Mouse (Mus musculus): Measurements from ENCODE around the gene Ms4a4b. TPM values are rescaled to one million over a fixed set of nuclear protein-coding genes. Genes with fewer than 3 reads are reported as not detected.
"Not testable (repeated sequence)": the region's sequence is repeated elsewhere in the genome, so short reads cannot be mapped to it uniquely, and the experiment has no call there.

Ms4a4b gene
- total and polyA plus RNA-seq, 2 experiments: 0.65 to 1.9 TPM

GRCm38 (mm10) chr19:11491406-11492189, 48.2 kb downstream of the Ms4a4b start:
- no peak for TF ChIP-seq CTCF (IDR thresholded peaks at IDR 0.05; ENCODE audit: low read depth, low read length)
- no peak for TF ChIP-seq POLR2A (IDR thresholded peaks at IDR 0.05; ENCODE audit: extremely low read depth, insufficient read depth, low read length)
- H3K79me2 ChIP-seq (ENCODE audit: control insufficient read depth, insufficient read depth, low read length): no peaks in the 10 kb centered on the region
- no peak overlapping the region for H3K27ac ChIP-seq (replicated peaks; ENCODE audit: insufficient read depth, low read depth, low read length)
- DNase-seq (ENCODE audit: extremely low read depth, low read depth, low spot score): no peak
- H3K4me1 ChIP-seq (ENCODE audit: control insufficient read depth, insufficient read depth, low read length): no peaks in the 10 kb centered on the region
- H3K9ac ChIP-seq (ENCODE audit: low read depth, low read length): no peak overlapping the region
- no peaks in the 10 kb centered on the region for H3K27me3 ChIP-seq (ENCODE audit: control insufficient read depth, insufficient read depth, low read length)
- H3K36me3 ChIP-seq (ENCODE audit: control insufficient read depth, insufficient read depth, low read length): no peaks in the 10 kb centered on the region
- H3K4me3 ChIP-seq (ENCODE audit: insufficient read depth, low read depth, low read length): no peak overlapping the region
- 75% methylated on average over 4 of the region's 4 CpGs for WGBS

- H3K4me1 ChIP-seq (ENCODE audit: control insufficient read depth, insufficient read depth, low read length): no peaks in the 10 kb centered on the region
- no peaks in the 10 kb centered on the region for H3K79me2 ChIP-seq (ENCODE audit: control insufficient read depth, insufficient read depth, low read length)
- no peak for TF ChIP-seq CTCF (IDR thresholded peaks at IDR 0.05; ENCODE audit: low read depth, low read length)
- no peak for TF ChIP-seq POLR2A (IDR thresholded peaks at IDR 0.05; ENCODE audit: extremely low read depth, insufficient read depth, low read length)
- no peaks in the 10 kb centered on the region for H3K36me3 ChIP-seq (ENCODE audit: control insufficient read depth, insufficient read depth, low read length)
- WGBS: 86% methylated on average over 1 of the region's 1 CpGs
- H3K9ac ChIP-seq (ENCODE audit: low read depth, low read length): no peak overlapping the region
- H3K27ac ChIP-seq (replicated peaks; ENCODE audit: insufficient read depth, low read depth, low read length): no peak overlapping the region
- no peak for DNase-seq (ENCODE audit: extremely low read depth, low read depth, low spot score)
- H3K4me3 ChIP-seq (ENCODE audit: insufficient read depth, low read depth, low read length): no peak overlapping the region
- no peaks in the 10 kb centered on the region for H3K27me3 ChIP-seq (ENCODE audit: control insufficient read depth, insufficient read depth, low read length)
These were observed 49.3 kb downstream of the Ms4a4b start for GRCm38 (mm10) chr19:11492671-11493070.

- TF ChIP-seq CTCF (IDR thresholded peaks at IDR 0.05; ENCODE audit: low read depth, low read length) (no peak), POLR2A (IDR thresholded peaks at IDR 0.05; ENCODE audit: extremely low read depth, insufficient read depth, low read length) (no peak)
- 85% methylated on average over 3 of the region's 3 CpGs for WGBS
- DNase-seq (ENCODE audit: extremely low read depth, low read depth, low spot score): no peak
These were observed 51.2 kb downstream of the Ms4a4b start for GRCm38 (mm10) chr19:11494519-11494918.

GRCm38 (mm10) chr19:11496361-11496760, 53.0 kb downstream of the Ms4a4b start:
- no peaks in the 10 kb centered on the region for H3K27me3 ChIP-seq (ENCODE audit: control insufficient read depth, insufficient read depth, low read length)
- H3K36me3 ChIP-seq (ENCODE audit: control insufficient read depth, insufficient read depth, low read length): no peaks in the 10 kb centered on the region
- H3K4me1 ChIP-seq (ENCODE audit: control insufficient read depth, insufficient read depth, low read length): no peaks in the 10 kb centered on the region
- H3K9ac ChIP-seq (ENCODE audit: low read depth, low read length): no peak overlapping the region
- DNase-seq (ENCODE audit: extremely low read depth, low read depth, low spot score): no peak
- TF ChIP-seq CTCF (IDR thresholded peaks at IDR 0.05; ENCODE audit: low read depth, low read length) (no peak), POLR2A (IDR thresholded peaks at IDR 0.05; ENCODE audit: extremely low read depth, insufficient read depth, low read length) (no peak)
- H3K4me3 ChIP-seq (ENCODE audit: insufficient read depth, low read depth, low read length): no peak overlapping the region
- no peaks in the 10 kb centered on the region for H3K79me2 ChIP-seq (ENCODE audit: control insufficient read depth, insufficient read depth, low read length)
- 88% methylated on average over 6 of the region's 6 CpGs for WGBS
- H3K27ac ChIP-seq (replicated peaks; ENCODE audit: insufficient read depth, low read depth, low read length): no peak overlapping the region

More at GRCm38 (mm10) chr19:11494519-11494918, 51.2 kb downstream of the Ms4a4b start:
- H3K27me3 ChIP-seq (ENCODE audit: control insufficient read depth, insufficient read depth, low read length): no peaks in the 10 kb centered on the region
- no peak overlapping the region for H3K4me3 ChIP-seq (ENCODE audit: insufficient read depth, low read depth, low read length)
- no peaks in the 10 kb centered on the region for H3K36me3 ChIP-seq (ENCODE audit: control insufficient read depth, insufficient read depth, low read length)
- no peaks in the 10 kb centered on the region for H3K4me1 ChIP-seq (ENCODE audit: control insufficient read depth, insufficient read depth, low read length)
- no peak overlapping the region for H3K27ac ChIP-seq (replicated peaks; ENCODE audit: insufficient read depth, low read depth, low read length)
- no peak overlapping the region for H3K9ac ChIP-seq (ENCODE audit: low read depth, low read length)
- H3K79me2 ChIP-seq (ENCODE audit: control insufficient read depth, insufficient read depth, low read length): no peaks in the 10 kb centered on the region

- not testable (repeated sequence) for H3K36me3 ChIP-seq (ENCODE audit: control insufficient read depth, insufficient read depth, low read length); H3K4me3 ChIP-seq (ENCODE audit: insufficient read depth, low read depth, low read length); DNase-seq (ENCODE audit: extremely low read depth, low read depth, low spot score); H3K27me3 ChIP-seq (ENCODE audit: control insufficient read depth, insufficient read depth, low read length); H3K4me1 ChIP-seq (ENCODE audit: control insufficient read depth, insufficient read depth, low read length); H3K79me2 ChIP-seq (ENCODE audit: control insufficient read depth, insufficient read depth, low read length); H3K9ac ChIP-seq (ENCODE audit: low read depth, low read length); H3K27ac ChIP-seq (replicated peaks; ENCODE audit: insufficient read depth, low read depth, low read length)
- 81% methylated on average over 1 of the region's 1 CpGs for WGBS
These were observed 53.9 kb downstream of the Ms4a4b start for GRCm38 (mm10) chr19:11497300-11497699.

GRCm38 (mm10) chr19:11500796-11501195, 57.4 kb downstream of the Ms4a4b start:
- no peak for DNase-seq (ENCODE audit: extremely low read depth, low read depth, low spot score)
- 93% methylated on average over 1 of the region's 1 CpGs for WGBS
- H3K4me3 ChIP-seq (ENCODE audit: insufficient read depth, low read depth, low read length): no peak overlapping the region
- no peak overlapping the region for H3K9ac ChIP-seq (ENCODE audit: low read depth, low read length)
- no peaks in the 10 kb centered on the region for H3K36me3 ChIP-seq (ENCODE audit: control insufficient read depth, insufficient read depth, low read length)
- no peak overlapping the region for H3K27ac ChIP-seq (replicated peaks; ENCODE audit: insufficient read depth, low read depth, low read length)
- no peaks in the 10 kb centered on the region for H3K79me2 ChIP-seq (ENCODE audit: control insufficient read depth, insufficient read depth, low read length)
- H3K27me3 ChIP-seq (ENCODE audit: control insufficient read depth, insufficient read depth, low read length): no peaks in the 10 kb centered on the region
- TF ChIP-seq POLR2A (IDR thresholded peaks at IDR 0.05; ENCODE audit: extremely low read depth, insufficient read depth, low read length) (no peak), CTCF (IDR thresholded peaks at IDR 0.05; ENCODE audit: low read depth, low read length) (no peak)
- H3K4me1 ChIP-seq (ENCODE audit: control insufficient read depth, insufficient read depth, low read length): no peaks in the 10 kb centered on the region

All from liver, adult 2 months (tissue).